Mouse (Mus musculus): ENCODE data around the gene Apol7a.
"Not testable (repeated sequence)": the region's sequence is repeated elsewhere in the genome, so short reads cannot be mapped to it uniquely, and the experiment has no call there.

DNA sequence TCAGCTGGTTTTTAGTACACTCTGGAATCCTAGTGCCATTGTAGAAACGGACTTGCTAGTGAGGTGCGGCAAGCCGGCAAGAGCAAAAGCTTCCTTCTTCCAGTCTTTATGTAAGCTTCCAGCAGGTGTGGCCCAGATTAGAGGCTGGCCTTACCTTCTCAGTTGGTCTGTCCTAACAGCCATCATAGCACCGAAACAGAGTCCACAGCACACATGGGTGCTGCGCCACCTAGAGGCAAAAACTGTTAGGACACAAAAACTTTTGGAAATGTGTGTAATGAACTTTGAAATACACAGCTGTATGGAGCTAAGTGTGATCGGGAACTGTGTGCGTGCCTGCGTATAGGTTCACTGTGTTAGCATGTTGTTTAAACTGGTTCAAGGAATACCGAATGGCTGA is at the start of gene Apol7a:
- not testable (repeated sequence) for TF ChIP-seq CTCF (IDR thresholded peaks at IDR 0.05; ENCODE audit: low read depth, low read length); POLR2A (IDR thresholded peaks at IDR 0.05; ENCODE audit: borderline replicate concordance, low read depth, low read length)

Measured in bone marrow macrophage, adult 2 months (primary cell).